Mouse (Mus musculus): ENCODE results near the gene 4930523C07Rik. TPM values are rescaled to one million over a fixed set of nuclear protein-coding genes. Genes with fewer than 3 reads are reported as not detected.
A peak's percentile ranks its signal among the peaks of the same experiment; 100 is the strongest.

4930523C07Rik gene
- polyA plus RNA-seq, 1 experiment from 2014 or later: 20.2 TPM

DNA sequence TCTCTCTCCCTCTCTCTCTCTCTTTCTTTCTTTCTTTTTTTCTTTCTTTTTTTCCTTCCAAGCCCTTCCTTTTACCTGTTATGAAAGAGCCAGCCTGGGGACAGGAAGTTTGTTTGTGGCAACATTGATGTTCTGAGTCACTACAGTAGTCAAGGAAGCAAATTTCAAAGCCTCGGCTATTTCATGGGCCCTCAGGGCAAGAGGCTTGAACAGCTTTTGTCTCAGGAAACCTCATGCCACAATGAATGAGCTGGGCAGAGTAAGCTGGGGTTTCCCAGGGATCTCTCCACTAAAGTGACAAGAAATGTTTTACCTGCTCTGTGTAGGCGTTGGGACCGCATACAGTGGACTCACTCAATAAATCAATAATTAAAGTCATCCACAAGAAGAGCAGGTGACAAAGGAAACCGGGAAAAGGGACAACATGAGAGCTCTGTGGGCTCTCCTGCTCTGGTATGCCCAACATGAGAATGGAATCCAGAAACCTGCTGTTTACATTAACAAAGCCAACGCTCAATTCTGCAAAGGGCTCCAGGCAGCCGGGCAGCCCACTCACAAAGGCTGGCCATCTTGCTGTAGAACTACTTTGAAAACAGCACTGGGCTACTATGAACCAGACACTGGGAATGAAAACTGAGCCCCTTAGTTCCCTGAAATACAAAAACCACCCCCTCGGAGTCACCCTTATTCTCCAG lies 4.1 kb upstream of the 4930523C07Rik start:
- H3K4me2 ChIP-seq: no peak overlapping the region
- ATAC-seq (ENCODE audit: insufficient read depth) (no peak), DNase-seq (peak; percentile 27)
- WGBS: 52% methylated on average over 7 of the region's 7 CpGs
- TF ChIP-seq CTCF (IDR thresholded peaks at IDR 0.05; ENCODE audit: low read depth): no peak
- no peak overlapping the region for H3K9ac ChIP-seq
- peaks cover 14% of the 10 kb centered on the region for H3K4me1 ChIP-seq (ENCODE audit: insufficient read depth)
- no peaks in the 10 kb centered on the region for H3K27me3 ChIP-seq (ENCODE audit: insufficient read depth, low read length)
- no peaks in the 10 kb centered on the region for H3K36me3 ChIP-seq (ENCODE audit: insufficient read depth)
- peak overlapping the region; percentile 40; the same call in 1 of the 2 replicates for H3K27ac ChIP-seq (ENCODE audit: low read depth)
- no peaks in the 10 kb centered on the region for H3K9me3 ChIP-seq (ENCODE audit: low read depth, low read length)
- H3K4me3 ChIP-seq (ENCODE audit: low read depth, low read length): no peak overlapping the region

DNA sequence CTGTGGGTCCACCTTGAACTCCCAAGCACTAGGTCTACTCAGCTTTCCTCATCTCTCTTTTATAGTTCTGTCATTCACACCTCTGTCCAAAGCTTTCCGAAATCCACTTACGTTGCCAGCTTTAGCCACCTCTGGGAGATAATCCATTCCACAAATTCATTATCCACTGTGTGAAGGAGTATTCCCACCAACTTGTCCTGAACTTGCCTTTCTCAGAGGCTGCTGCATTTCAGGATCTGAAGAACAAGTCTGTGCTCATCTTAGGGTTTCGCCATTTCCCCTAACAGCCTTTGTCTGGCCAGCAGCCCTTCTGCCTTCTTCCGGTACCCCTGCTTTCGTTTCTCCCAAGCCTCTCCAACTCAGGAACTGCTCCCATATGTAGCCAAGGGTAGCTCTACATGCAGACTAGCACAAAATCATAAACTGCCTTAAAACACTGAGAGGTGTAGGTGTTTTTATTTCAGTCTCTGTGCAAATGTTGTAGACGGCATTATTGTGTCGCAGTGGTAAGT lies 2.9 kb upstream of the 4930523C07Rik start:
- 90% methylated on average over 7 of the region's 7 CpGs for WGBS
- H3K36me3 ChIP-seq (ENCODE audit: insufficient read depth): no peaks in the 10 kb centered on the region
- no peaks in the 10 kb centered on the region for H3K9me3 ChIP-seq (ENCODE audit: low read depth, low read length)
- no peak overlapping the region for H3K4me3 ChIP-seq (ENCODE audit: low read depth, low read length)
- no peak overlapping the region for H3K4me2 ChIP-seq
- DNase-seq (no peak), ATAC-seq (ENCODE audit: insufficient read depth) (no peak)
- H3K9ac ChIP-seq: no peak overlapping the region
- peaks cover 14% of the 10 kb centered on the region for H3K4me1 ChIP-seq (ENCODE audit: insufficient read depth)
- H3K27ac ChIP-seq (ENCODE audit: low read depth): no peak overlapping the region
- no peaks in the 10 kb centered on the region for H3K27me3 ChIP-seq (ENCODE audit: insufficient read depth, low read length)
- TF ChIP-seq CTCF (IDR thresholded peaks at IDR 0.05; ENCODE audit: low read depth): no peak

DNA sequence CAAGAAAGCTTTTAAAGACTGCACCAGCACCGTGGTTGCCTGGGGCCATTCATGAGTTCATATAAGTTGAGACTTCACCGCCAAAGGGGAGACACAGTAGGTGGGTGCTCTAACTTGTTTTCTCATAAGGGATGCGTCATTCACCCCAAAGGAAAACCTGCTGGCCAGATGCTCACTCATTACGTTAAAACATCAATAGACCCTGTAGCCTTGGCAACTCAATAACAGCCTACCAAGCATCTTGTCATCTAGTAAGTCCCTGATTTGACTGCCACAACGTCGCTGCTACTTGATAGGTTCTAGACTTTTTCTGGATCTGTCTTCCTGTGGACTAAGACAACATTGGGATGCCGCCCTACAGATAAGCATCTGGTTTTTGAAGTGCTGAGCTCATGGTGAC lies 1.8 kb upstream of the 4930523C07Rik start:
- 80% methylated on average over 7 of the region's 7 CpGs for WGBS
- no peak overlapping the region for H3K4me2 ChIP-seq
- peaks cover 13% of the 10 kb centered on the region for H3K4me1 ChIP-seq (ENCODE audit: insufficient read depth)
- no peaks in the 10 kb centered on the region for H3K36me3 ChIP-seq (ENCODE audit: insufficient read depth)
- no peak overlapping the region for H3K9ac ChIP-seq
- no peaks in the 10 kb centered on the region for H3K9me3 ChIP-seq (ENCODE audit: low read depth, low read length)
- no peak for TF ChIP-seq CTCF (IDR thresholded peaks at IDR 0.05; ENCODE audit: low read depth)
- H3K27ac ChIP-seq (ENCODE audit: low read depth): no peak overlapping the region
- H3K27me3 ChIP-seq (ENCODE audit: insufficient read depth, low read length): no peaks in the 10 kb centered on the region
- no peak overlapping the region for H3K4me3 ChIP-seq (ENCODE audit: low read depth, low read length)
- ATAC-seq (ENCODE audit: insufficient read depth) (no peak), DNase-seq (no peak)

DNA sequence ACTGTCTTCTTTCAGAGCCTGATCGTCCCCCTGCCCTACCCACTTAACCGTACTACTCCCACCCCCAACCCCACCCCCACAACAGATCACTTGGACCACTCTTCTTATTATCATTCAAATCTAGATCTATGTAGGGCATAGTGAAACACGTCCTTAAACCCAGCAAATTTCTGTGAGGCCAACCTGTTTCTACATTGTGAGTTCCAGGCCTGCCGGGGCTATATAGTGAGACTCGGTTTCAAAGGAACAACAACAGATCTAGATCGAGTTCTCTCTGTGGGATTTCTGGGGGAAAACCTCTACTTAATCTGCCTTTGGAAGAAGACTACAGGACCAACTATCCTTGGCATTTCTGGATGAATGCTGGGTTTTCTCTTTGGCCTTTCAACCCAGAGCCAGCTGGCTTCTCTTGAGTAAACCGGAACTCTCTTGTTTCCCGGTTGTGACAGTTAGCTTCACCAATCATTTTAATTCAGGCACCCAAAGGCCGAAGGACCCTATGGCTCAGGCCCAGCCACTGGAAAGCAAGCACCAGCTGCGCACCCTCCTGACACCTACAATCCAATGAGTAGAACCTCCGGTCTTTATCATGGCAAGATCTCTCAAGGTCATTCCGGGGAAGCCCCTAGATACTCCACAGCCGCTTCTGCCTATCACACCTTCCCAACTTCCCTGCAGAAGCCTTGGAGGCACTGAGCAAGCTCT lies 759 bp upstream of the 4930523C07Rik start:
- no peak for TF ChIP-seq CTCF (IDR thresholded peaks at IDR 0.05; ENCODE audit: low read depth)
- H3K4me2 ChIP-seq: peak overlapping the region; percentile 79
- no peak overlapping the region; the same call in 1 of the 2 replicates for H3K27ac ChIP-seq (ENCODE audit: low read depth)
- H3K9me3 ChIP-seq (ENCODE audit: low read depth, low read length): no peaks in the 10 kb centered on the region
- ATAC-seq (ENCODE audit: insufficient read depth) (peak; percentile 19; the same call in 1 of the 2 replicates), DNase-seq (no peak)
- no peak overlapping the region for H3K9ac ChIP-seq
- H3K27me3 ChIP-seq (ENCODE audit: insufficient read depth, low read length): no peaks in the 10 kb centered on the region
- 75% methylated on average over 13 of the region's 13 CpGs for WGBS
- H3K4me1 ChIP-seq (ENCODE audit: insufficient read depth): peaks cover 11% of the 10 kb centered on the region
- no peaks in the 10 kb centered on the region for H3K36me3 ChIP-seq (ENCODE audit: insufficient read depth)
- H3K4me3 ChIP-seq (ENCODE audit: low read depth, low read length): peak overlapping the region; percentile 51; the same call in 1 of the 2 replicates

DNA sequence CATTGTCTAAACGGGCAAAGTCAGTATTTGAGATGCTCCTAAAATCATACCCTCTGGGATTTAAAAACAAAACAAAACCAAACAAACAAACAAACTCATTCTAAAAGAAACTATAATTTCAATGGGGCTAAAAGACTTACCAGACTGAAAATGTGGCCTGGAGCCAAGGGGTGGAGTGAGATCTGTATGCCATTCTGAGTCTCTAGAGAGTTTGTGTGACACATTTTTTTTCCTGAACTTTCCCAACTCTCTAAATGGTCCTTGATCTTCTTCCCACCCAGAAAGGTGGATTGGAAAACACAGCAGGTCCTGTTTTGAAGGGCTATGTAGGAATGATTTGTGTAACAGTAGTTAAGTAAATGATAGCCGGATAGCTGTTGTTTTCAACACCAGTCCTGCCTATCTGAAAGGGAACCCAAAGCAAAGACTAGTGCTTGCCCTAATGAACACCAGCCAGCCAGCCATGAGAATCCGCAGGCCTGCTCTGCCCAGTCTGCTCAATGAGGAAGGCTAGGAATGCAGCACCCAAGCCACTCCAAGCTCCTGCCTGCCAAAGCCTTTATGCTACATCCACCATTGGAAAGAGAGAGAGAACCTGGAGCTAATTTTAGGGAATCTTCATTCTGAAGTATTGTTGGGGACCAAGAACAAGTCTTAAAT lies 1.0 kb downstream of the 4930523C07Rik start:
- H3K4me2 ChIP-seq: peak overlapping the region; percentile 79
- no peaks in the 10 kb centered on the region for H3K9me3 ChIP-seq (ENCODE audit: low read depth, low read length)
- DNase-seq (peak; percentile 47), ATAC-seq (ENCODE audit: insufficient read depth) (no peak)
- H3K4me3 ChIP-seq (ENCODE audit: low read depth, low read length): peak overlapping the region; percentile 51
- H3K4me1 ChIP-seq (ENCODE audit: insufficient read depth): peaks cover 10% of the 10 kb centered on the region
- 54% methylated on average over 3 of the region's 3 CpGs for WGBS
- no peaks in the 10 kb centered on the region for H3K36me3 ChIP-seq (ENCODE audit: insufficient read depth)
- TF ChIP-seq CTCF (IDR thresholded peaks at IDR 0.05; ENCODE audit: low read depth): no peak
- no peaks in the 10 kb centered on the region for H3K27me3 ChIP-seq (ENCODE audit: insufficient read depth, low read length)
- H3K27ac ChIP-seq (ENCODE audit: low read depth): peak overlapping the region; percentile 62; the same call in 1 of the 2 replicates
- peak overlapping the region; percentile 66 for H3K9ac ChIP-seq

DNA sequence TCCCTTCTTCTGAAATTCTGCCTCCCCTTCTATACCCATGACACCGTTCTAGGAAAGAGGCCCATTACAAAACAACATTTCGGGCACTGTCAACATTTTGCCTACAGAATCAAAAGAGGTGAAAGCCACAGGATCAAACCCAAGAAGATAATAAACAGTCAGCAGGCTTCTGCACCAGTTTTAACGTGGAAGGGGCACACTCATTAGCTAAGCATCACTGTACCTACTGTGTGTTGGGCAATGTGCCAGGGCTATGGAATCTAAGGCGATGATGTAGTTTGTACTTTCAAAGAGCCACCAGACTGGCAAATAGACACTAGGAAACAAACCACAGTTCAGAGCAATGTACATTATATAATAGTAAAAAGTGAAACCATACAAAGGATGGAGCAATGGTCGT lies 1.8 kb downstream of the 4930523C07Rik start:
- H3K4me2 ChIP-seq: no peak overlapping the region
- H3K27me3 ChIP-seq (ENCODE audit: insufficient read depth, low read length): no peaks in the 10 kb centered on the region
- peaks cover 9% of the 10 kb centered on the region; the same call in 1 of the 2 replicates for H3K4me1 ChIP-seq (ENCODE audit: insufficient read depth)
- ATAC-seq (ENCODE audit: insufficient read depth): no peak
- H3K36me3 ChIP-seq (ENCODE audit: insufficient read depth): no peaks in the 10 kb centered on the region
- H3K9ac ChIP-seq: no peak overlapping the region
- no peak for TF ChIP-seq CTCF (IDR thresholded peaks at IDR 0.05; ENCODE audit: low read depth)
- 81% methylated on average over 5 of the region's 5 CpGs for WGBS
- no peaks in the 10 kb centered on the region for H3K9me3 ChIP-seq (ENCODE audit: low read depth, low read length)
- no peak overlapping the region for H3K4me3 ChIP-seq (ENCODE audit: low read depth, low read length)
- H3K27ac ChIP-seq (ENCODE audit: low read depth): no peak overlapping the region
- no peak for DNase-seq

DNA sequence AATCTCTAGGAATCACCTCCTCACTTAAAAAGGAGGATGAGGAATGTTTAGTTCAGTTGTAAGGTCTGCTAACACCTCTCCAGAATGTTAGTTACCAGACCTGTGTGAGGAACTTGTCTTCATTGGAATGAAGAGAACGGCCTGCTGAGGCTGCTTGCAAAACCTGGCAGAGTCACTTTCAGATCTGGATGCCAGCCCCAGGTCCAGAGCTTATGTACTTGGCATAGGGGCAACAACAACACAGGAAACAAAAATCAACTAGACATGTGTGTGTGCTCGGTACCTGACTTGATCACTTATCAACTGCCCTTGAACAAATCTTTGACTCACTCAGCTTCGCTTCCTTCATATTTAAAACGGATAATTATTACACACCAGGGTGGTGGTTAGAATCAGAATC lies 2.6 kb downstream of the 4930523C07Rik start:
- Histone ChIP-seq H3K4me1 (ENCODE audit: insufficient read depth) (peaks cover 9% of the 10 kb centered on the region; the same call in 1 of the 2 replicates), H3K27ac (ENCODE audit: low read depth) (no peak overlapping the region), H3K9me3 (ENCODE audit: low read depth, low read length) (no peaks in the 10 kb centered on the region), H3K4me2 (no peak overlapping the region), H3K27me3 (ENCODE audit: insufficient read depth, low read length) (no peaks in the 10 kb centered on the region), H3K36me3 (ENCODE audit: insufficient read depth) (no peaks in the 10 kb centered on the region), H3K9ac (no peak overlapping the region), H3K4me3 (ENCODE audit: low read depth, low read length) (no peak overlapping the region)
- ATAC-seq (ENCODE audit: insufficient read depth) (no peak), DNase-seq (no peak)
- TF ChIP-seq CTCF (IDR thresholded peaks at IDR 0.05; ENCODE audit: low read depth): no peak
- 74% methylated on average over 4 of the region's 4 CpGs for WGBS
